Mouse (Mus musculus) ES-E14 (cell line): ENCODE measurements at regions not wholly inside any gene's neighbourhood (a gene's known extent, or its start where the extent isn't known, plus 50 kb on each side); places are given as distances from the start of the nearest gene placed in this dataset.

ENCODE experiments used
- DNase-seq: peaks from one replicate; pipeline ENCODE4 v3.0.0-alpha.2; 2013; ENCODE audit warnings: low read depth, low spot score
- H3K27ac ChIP-seq: 2 replicates; pipeline ENCODE4 v1.5.1; 2012; ENCODE audit warnings: low read depth, mild to moderate bottlenecking, low read length, moderate library complexity, mixed read lengths; ENCODE audit not compliant: poor library complexity, insufficient read depth, severe bottlenecking
- H3K36me3 ChIP-seq: 2 replicates; pipeline ENCODE4 v1.6.1; 2012; ENCODE audit warnings: mild to moderate bottlenecking, low read length, moderate library complexity, mixed read lengths; ENCODE audit not compliant: control insufficient read depth, poor library complexity, insufficient read depth, severe bottlenecking
- H3K4me1 ChIP-seq, 2 experiments: fragments of 150-350 bp in 1 of 2; sonication (generic) in 1 of 2; 2 replicates each; pipeline ENCODE4 v1.6.1; 2012; ENCODE audit warnings: low read length in 2 of 2, mild to moderate bottlenecking in 1 of 2, mixed read lengths in 1 of 2; ENCODE audit not compliant: control insufficient read depth in 2 of 2, insufficient read depth in 2 of 2, poor library complexity in 1 of 2
- H3K4me3 ChIP-seq, 2 experiments: fragments of 150-350 bp in 1 of 2; sonication (generic) in 1 of 2; 2 replicates each; pipeline ENCODE4 v1.5.1; 2012; ENCODE audit warnings: low read length in 2 of 2, low read depth in 1 of 2, mild to moderate bottlenecking in 1 of 2, mixed read lengths in 1 of 2; ENCODE audit not compliant: insufficient read depth in 1 of 2, poor library complexity in 1 of 2, severe bottlenecking in 1 of 2
- H3K9ac ChIP-seq: 2 replicates; pipeline ENCODE4 v1.6.1; 2012; ENCODE audit warnings: low read depth, mild to moderate bottlenecking, low read length, mixed read lengths; ENCODE audit not compliant: poor library complexity, insufficient read depth, severe bottlenecking
- H3K9me3 ChIP-seq: fragments of 150-350 bp; sonication (generic); 2 replicates; pipeline ENCODE4 v1.6.1; 2012; ENCODE audit warnings: low read depth, mild to moderate bottlenecking, low read length; ENCODE audit not compliant: control insufficient read depth, insufficient read depth
- CHD2 ChIP-seq: IDR thresholded peaks from 2 replicates; pipeline ENCODE4 v1.6.1; 2014; ENCODE audit warnings: mild to moderate bottlenecking, low read depth, low read length, inconsistent platforms
- HCFC1 ChIP-seq: IDR thresholded peaks from 2 replicates; pipeline ENCODE4 v1.6.1; 2012; ENCODE audit warnings: low read length, inconsistent platforms, borderline replicate concordance; ENCODE audit not compliant: insufficient read depth
- MAFK ChIP-seq: IDR thresholded peaks from 2 replicates; pipeline ENCODE4 v1.6.1; 2014; ENCODE audit warnings: mild to moderate bottlenecking, low read depth, low read length, inconsistent platforms; ENCODE audit not compliant: insufficient read depth
- ZC3H11A ChIP-seq: IDR thresholded peaks from 2 replicates; pipeline ENCODE4 v1.6.1; 2012; ENCODE audit warnings: low read depth, mild to moderate bottlenecking, inconsistent platforms, low read length, borderline replicate concordance
- ZNF384 ChIP-seq: IDR thresholded peaks from 2 replicates; pipeline ENCODE4 v1.6.1; 2012; ENCODE audit warnings: low read depth, low read length, inconsistent platforms
- in situ Hi-C, 2 experiments: fragments of 600-800 bp; cut with MboI; formaldehyde crosslinking; loops; one replicate each; pipeline ENCODE4 v1.15.1; 2025; ENCODE audit warnings: low sequenced_read_pairs in 2 of 2, inconsistent platforms in 1 of 2; ENCODE audit not compliant: unreplicated experiment in 2 of 2

DNA sequence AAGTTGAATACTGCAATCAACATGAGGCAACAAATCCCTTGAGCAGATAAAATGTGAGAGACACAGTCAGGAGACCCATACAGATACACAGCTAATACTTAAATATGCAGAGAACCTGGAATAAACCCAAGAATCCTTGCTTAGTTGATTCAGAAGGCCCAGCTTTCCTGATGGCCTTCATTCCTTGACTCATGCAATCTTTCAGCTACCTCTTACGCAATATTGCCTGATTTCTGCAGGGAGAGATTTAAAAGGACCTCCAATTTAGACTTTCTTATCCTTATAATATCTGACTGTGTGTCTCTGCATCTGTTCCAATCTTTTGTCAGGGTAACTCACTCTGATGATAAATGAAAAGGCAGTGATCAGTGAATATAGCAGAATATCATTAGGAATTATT is 968.7 kb upstream of the 4921530L21Rik start:
- H3K4me1 ChIP-seq = no peaks in the 10 kb centered on the region
- no peak for DNase-seq
- no peak overlapping the region for H3K4me3 ChIP-seq
- H3K9me3 ChIP-seq = no peaks in the 10 kb centered on the region
- no peak overlapping the region for H3K27ac ChIP-seq
- TF ChIP-seq HCFC1 (no peak), ZC3H11A (no peak), ZNF384 (no peak), CHD2 (no peak), MAFK (no peak)
- in situ Hi-C loops = no loop called here
- no peak overlapping the region for H3K9ac ChIP-seq
- H3K36me3 ChIP-seq = no peaks in the 10 kb centered on the region

DNA sequence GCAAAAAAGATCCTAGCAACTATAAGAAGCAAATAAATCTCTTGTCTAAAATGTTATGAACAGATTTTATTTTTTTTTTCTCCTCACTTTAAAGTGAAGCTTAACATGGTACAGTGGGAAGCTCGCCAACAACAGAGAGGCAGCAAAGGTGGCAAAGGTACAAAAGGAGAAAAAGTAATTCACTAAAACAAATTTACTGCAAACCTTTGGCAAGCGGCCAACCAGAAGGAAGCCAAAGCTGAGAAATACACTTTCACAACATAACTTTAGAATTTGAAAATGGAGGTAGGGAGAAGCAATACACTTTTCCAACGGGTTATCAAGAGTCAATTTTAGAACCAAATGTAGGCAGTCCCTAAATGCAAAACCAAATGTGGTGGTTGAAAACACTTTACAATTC is 939.6 kb upstream of the 4921530L21Rik start:
- no peak for TF ChIP-seq MAFK
- DNase-seq = no peak
- no peaks in the 10 kb centered on the region for H3K9me3 ChIP-seq
- H3K4me1 ChIP-seq = no peaks in the 10 kb centered on the region
- no peak overlapping the region for H3K27ac ChIP-seq
- no peaks in the 10 kb centered on the region for H3K36me3 ChIP-seq
- in situ Hi-C loops = no loop called here
- no peak overlapping the region for H3K9ac ChIP-seq
- H3K4me3 ChIP-seq = no peak overlapping the region
